Mouse (Mus musculus): ENCODE measurements around the gene Lemd2. TPM values are rescaled to one million over a fixed set of nuclear protein-coding genes. Genes with fewer than 3 reads are reported as not detected.

The Lemd2 gene
- total and polyA plus RNA-seq, 3 experiments = 23.9 to 100 (median 45.5) TPM

GRCm38 (mm10) chr17:27187059-27187458 is 17.2 kb downstream of the Lemd2 start:
- ATAC-seq (ENCODE audit: extremely low read depth, insufficient number of reproducible peaks, low FRiP score, poor library complexity, severe bottlenecking) (no peak), DNase-seq (ENCODE audit: low spot score) (no peak)
- H3K4me3 ChIP-seq (ENCODE audit: low read depth, low read length) = no peak overlapping the region
- peaks cover 17% of the 10 kb centered on the region for H3K27me3 ChIP-seq (ENCODE audit: insufficient read depth, low read length)
- H3K36me3 ChIP-seq (replicated peaks) = peaks cover 33% of the 10 kb centered on the region
- no peaks in the 10 kb centered on the region for H3K9me3 ChIP-seq (replicated peaks)
- H3K4me1 ChIP-seq (ENCODE audit: insufficient read depth, low read depth, low read length) = peaks cover 28% of the 10 kb centered on the region
- TF ChIP-seq TAL1 (conservative IDR thresholded peaks at IDR 0.05; ENCODE audit: low read depth, low read length) = no peak
- no peak for TF ChIP-seq GATA1 (IDR thresholded peaks at IDR 0.05; ENCODE audit: borderline replicate concordance, low read length)
- TF ChIP-seq CTCF (IDR thresholded peaks at IDR 0.05; ENCODE audit: low read depth, low read length) = no peak
- TF ChIP-seq GATA2 (IDR thresholded peaks at IDR 0.05; ENCODE audit: borderline replicate concordance, low read depth, low read length) = no peak
- TF ChIP-seq POLR2AphosphoS5 (IDR thresholded peaks at IDR 0.05; ENCODE audit: insufficient replicate concordance, low read depth, low read length) = no peak

DNA sequence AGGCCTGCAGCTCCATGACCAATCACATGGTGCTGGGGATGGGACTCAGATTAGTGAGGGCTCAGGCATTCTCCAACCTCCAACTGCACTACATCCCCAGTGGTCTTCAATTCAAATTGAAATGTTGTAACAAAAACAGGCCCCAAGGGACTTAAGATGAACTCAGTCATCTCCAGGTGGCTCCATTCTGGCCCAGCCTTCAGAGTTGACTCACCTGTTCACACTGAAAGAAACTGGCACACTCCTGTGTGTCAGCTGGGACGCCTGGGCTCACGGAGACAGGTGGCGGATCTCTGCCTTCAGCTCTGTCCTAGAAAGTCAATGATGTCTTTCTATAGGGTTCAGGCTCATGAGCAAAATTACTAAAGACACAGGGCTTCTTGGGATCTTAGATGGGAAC is 18.2 kb downstream of the Lemd2 start:
- peaks cover 31% of the 10 kb centered on the region for H3K4me1 ChIP-seq (ENCODE audit: insufficient read depth, low read depth, low read length)
- TF ChIP-seq POLR2AphosphoS5 (IDR thresholded peaks at IDR 0.05; ENCODE audit: insufficient replicate concordance, low read depth, low read length) (no peak), GATA1 (IDR thresholded peaks at IDR 0.05; ENCODE audit: borderline replicate concordance, low read length) (no peak), GATA2 (IDR thresholded peaks at IDR 0.05; ENCODE audit: borderline replicate concordance, low read depth, low read length) (no peak), TAL1 (conservative IDR thresholded peaks at IDR 0.05; ENCODE audit: low read depth, low read length) (no peak), CTCF (IDR thresholded peaks at IDR 0.05; ENCODE audit: low read depth, low read length) (no peak)
- H3K27me3 ChIP-seq (ENCODE audit: insufficient read depth, low read length) = peaks cover 19% of the 10 kb centered on the region
- peaks cover 23% of the 10 kb centered on the region for H3K36me3 ChIP-seq (replicated peaks)
- DNase-seq (ENCODE audit: low spot score) (no peak), ATAC-seq (ENCODE audit: extremely low read depth, insufficient number of reproducible peaks, low FRiP score, poor library complexity, severe bottlenecking) (no peak)
- no peak overlapping the region for H3K4me3 ChIP-seq (ENCODE audit: low read depth, low read length)
- no peaks in the 10 kb centered on the region for H3K9me3 ChIP-seq (replicated peaks)

- Histone ChIP-seq H3K36me3 (replicated peaks) (peaks cover under 1% of the 10 kb centered on the region), H3K4me1 (ENCODE audit: insufficient read depth, low read depth, low read length) (peaks cover 24% of the 10 kb centered on the region), H3K4me3 (ENCODE audit: low read depth, low read length) (no peak overlapping the region; the same call in 1 of the 2 replicates), H3K27me3 (ENCODE audit: insufficient read depth, low read length) (peaks cover 19% of the 10 kb centered on the region), H3K9me3 (replicated peaks) (peaks cover 4% of the 10 kb centered on the region)
- no peak for ATAC-seq (ENCODE audit: extremely low read depth, insufficient number of reproducible peaks, low FRiP score, poor library complexity, severe bottlenecking)
- TF ChIP-seq POLR2AphosphoS5 (IDR thresholded peaks at IDR 0.05; ENCODE audit: insufficient replicate concordance, low read depth, low read length) (no peak), GATA1 (IDR thresholded peaks at IDR 0.05; ENCODE audit: borderline replicate concordance, low read length) (no peak), GATA2 (IDR thresholded peaks at IDR 0.05; ENCODE audit: borderline replicate concordance, low read depth, low read length) (no peak), TAL1 (conservative IDR thresholded peaks at IDR 0.05; ENCODE audit: low read depth, low read length) (no peak), CTCF (IDR thresholded peaks at IDR 0.05; ENCODE audit: low read depth, low read length) (no peak)
- DNase-seq (ENCODE audit: low spot score) = no peak
Measured at GRCm38 (mm10) chr17:27183667-27184292, 20.5 kb downstream of the Lemd2 start.

DNA sequence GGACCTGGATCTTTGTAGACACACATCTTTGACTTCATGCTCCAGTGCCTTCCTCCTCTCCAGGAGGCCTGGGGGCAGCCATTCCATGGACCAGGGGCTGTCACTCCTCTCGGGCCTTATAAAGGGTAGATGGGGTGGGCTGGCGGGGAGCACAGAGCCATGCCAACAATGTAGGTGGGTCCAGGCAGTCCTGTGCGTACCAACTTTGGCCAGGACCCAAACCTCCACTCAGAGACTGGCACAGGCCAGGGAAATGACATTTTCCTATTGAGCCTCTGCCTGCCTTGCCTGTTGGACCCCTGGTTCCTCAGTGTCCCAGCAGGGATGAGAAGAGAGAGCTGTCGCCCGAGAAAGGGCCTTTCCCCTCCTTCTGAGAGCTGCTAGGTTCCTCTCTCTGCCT is 21.9 kb downstream of the Lemd2 start:
- DNase-seq (ENCODE audit: low spot score) (no peak), ATAC-seq (ENCODE audit: extremely low read depth, insufficient number of reproducible peaks, low FRiP score, poor library complexity, severe bottlenecking) (no peak)
- no peak for TF ChIP-seq GATA2 (IDR thresholded peaks at IDR 0.05; ENCODE audit: borderline replicate concordance, low read depth, low read length)
- TF ChIP-seq CTCF (IDR thresholded peaks at IDR 0.05; ENCODE audit: low read depth, low read length) = no peak
- TF ChIP-seq GATA1 (IDR thresholded peaks at IDR 0.05; ENCODE audit: borderline replicate concordance, low read length) = no peak
- no peak for TF ChIP-seq TAL1 (conservative IDR thresholded peaks at IDR 0.05; ENCODE audit: low read depth, low read length)
- TF ChIP-seq POLR2AphosphoS5 (IDR thresholded peaks at IDR 0.05; ENCODE audit: insufficient replicate concordance, low read depth, low read length) = no peak
- no peak overlapping the region for H3K4me3 ChIP-seq (ENCODE audit: low read depth, low read length)
- H3K4me1 ChIP-seq (ENCODE audit: insufficient read depth, low read depth, low read length) = peaks cover 27% of the 10 kb centered on the region
- H3K27me3 ChIP-seq (ENCODE audit: insufficient read depth, low read length) = peaks cover 14% of the 10 kb centered on the region
- H3K9me3 ChIP-seq (replicated peaks) = peaks cover 7% of the 10 kb centered on the region
- no peaks in the 10 kb centered on the region for H3K36me3 ChIP-seq (replicated peaks)

DNA sequence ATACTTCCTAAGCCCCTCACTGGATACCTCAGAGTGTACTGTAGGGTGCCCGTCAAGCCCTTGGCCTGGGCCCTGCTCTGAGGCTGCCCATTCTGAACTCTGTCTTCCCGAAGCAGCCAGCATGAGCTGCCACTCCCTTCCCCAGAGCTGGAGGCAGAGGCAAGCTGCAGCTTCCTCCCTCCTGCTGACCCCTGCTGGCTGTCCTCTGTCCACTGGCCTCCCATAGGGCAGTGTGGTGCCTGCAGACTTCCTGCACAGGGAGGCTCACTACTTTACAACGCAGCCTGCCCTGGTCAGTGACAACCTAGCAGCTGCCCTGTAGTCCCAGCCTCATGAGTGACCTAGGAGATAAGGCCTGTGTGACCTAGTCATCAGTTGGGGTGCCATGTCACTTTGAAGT is 22.6 kb downstream of the Lemd2 start:
- TF ChIP-seq CTCF (IDR thresholded peaks at IDR 0.05; ENCODE audit: low read depth, low read length) = no peak
- TF ChIP-seq TAL1 (conservative IDR thresholded peaks at IDR 0.05; ENCODE audit: low read depth, low read length) = no peak
- TF ChIP-seq POLR2AphosphoS5 (IDR thresholded peaks at IDR 0.05; ENCODE audit: insufficient replicate concordance, low read depth, low read length) = no peak
- TF ChIP-seq GATA2 (IDR thresholded peaks at IDR 0.05; ENCODE audit: borderline replicate concordance, low read depth, low read length) = no peak
- no peak for TF ChIP-seq GATA1 (IDR thresholded peaks at IDR 0.05; ENCODE audit: borderline replicate concordance, low read length)
- H3K4me3 ChIP-seq (ENCODE audit: low read depth, low read length) = no peak overlapping the region
- no peak for ATAC-seq (ENCODE audit: extremely low read depth, insufficient number of reproducible peaks, low FRiP score, poor library complexity, severe bottlenecking)
- DNase-seq (ENCODE audit: low spot score) = no peak
- peaks cover 7% of the 10 kb centered on the region for H3K9me3 ChIP-seq (replicated peaks)
- H3K4me1 ChIP-seq (ENCODE audit: insufficient read depth, low read depth, low read length) = peaks cover 27% of the 10 kb centered on the region
- no peaks in the 10 kb centered on the region for H3K36me3 ChIP-seq (replicated peaks)
- peaks cover 8% of the 10 kb centered on the region for H3K27me3 ChIP-seq (ENCODE audit: insufficient read depth, low read length)

GRCm38 (mm10) chr17:27179681-27180280 is 24.5 kb downstream of the Lemd2 start:
- Histone ChIP-seq H3K9me3 (replicated peaks) (peaks cover 7% of the 10 kb centered on the region), H3K4me3 (ENCODE audit: low read depth, low read length) (no peak overlapping the region), H3K27me3 (ENCODE audit: insufficient read depth, low read length) (peaks cover 7% of the 10 kb centered on the region), H3K4me1 (ENCODE audit: insufficient read depth, low read depth, low read length) (peaks cover 29% of the 10 kb centered on the region), H3K36me3 (replicated peaks) (no peaks in the 10 kb centered on the region)
- ATAC-seq (ENCODE audit: extremely low read depth, insufficient number of reproducible peaks, low FRiP score, poor library complexity, severe bottlenecking) (no peak), DNase-seq (ENCODE audit: low spot score) (no peak)
- TF ChIP-seq CTCF (IDR thresholded peaks at IDR 0.05; ENCODE audit: low read depth, low read length) = no peak
- no peak for TF ChIP-seq GATA2 (IDR thresholded peaks at IDR 0.05; ENCODE audit: borderline replicate concordance, low read depth, low read length)
- no peak for TF ChIP-seq TAL1 (conservative IDR thresholded peaks at IDR 0.05; ENCODE audit: low read depth, low read length)
- no peak for TF ChIP-seq POLR2AphosphoS5 (IDR thresholded peaks at IDR 0.05; ENCODE audit: insufficient replicate concordance, low read depth, low read length)
- TF ChIP-seq GATA1 (IDR thresholded peaks at IDR 0.05; ENCODE audit: borderline replicate concordance, low read length) = no peak
